Comparison of ENCODE assay signal across 8 mouse cellular contexts in the genomic region with DNA sequence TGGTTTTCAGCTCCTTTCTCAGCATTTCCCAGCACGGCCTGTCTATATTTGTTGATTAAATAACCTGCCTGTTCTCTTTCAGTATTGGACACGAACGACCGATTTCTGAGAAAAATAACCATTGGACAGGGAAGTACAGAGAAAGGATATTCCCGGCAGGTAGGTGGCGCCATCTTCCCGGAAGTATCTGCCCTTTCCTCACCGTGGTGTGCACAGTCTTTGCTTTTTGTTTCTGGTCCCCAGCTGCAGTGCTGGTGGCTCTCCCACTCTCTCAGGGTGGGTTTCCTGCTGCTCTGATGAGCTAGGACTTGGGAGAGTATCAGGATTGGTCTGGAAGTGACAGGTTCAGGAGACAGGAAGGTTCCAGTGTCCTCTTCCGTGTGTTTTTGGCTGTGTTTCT.
A peak's percentile ranks its signal among the peaks of the same experiment; 100 is the strongest.
DNase-seq lines count a peak whose midpoint lies in the region; ATAC-seq lines count a peak whose summit lies in the region.

No protein-coding gene starts in this region.

- DNase-seq in heart, adult 18-20 months, result peak; percentile 54 to 81
- DNase-seq in heart, postnatal 25 days (ENCODE audit: low spot score), result no peak
- DNase-seq in CD4-positive, CD25-positive, alpha-beta regulatory T cell, adult 2 months (ENCODE audit: low read depth, low spot score), result peak; percentile 55
- DNase-seq in c-Kit-positive CD71-negative TER-119-negative erythroid progenitor cells, embryonic 14.5 days (ENCODE audit: low read depth), result peak; percentile 9
- peak; percentile 4 to 74 for DNase-seq in frontal cortex, adult 2 months (ENCODE audit: extremely low spot score in 1 of 2, low spot score in 1 of 2)
- peak; percentile 11 to 60 for DNase-seq in layer of hippocampus, adult 18-20 months (ENCODE audit: low spot score in 2 of 2)
- DNase-seq in thymus, adult 18-20 months, result peak; percentile 10

- peak; percentile 74 for ATAC-seq in megakaryocyte, adult 5-6 weeks (ENCODE audit: poor library complexity, severe bottlenecking)

- intact Hi-C loops in heart, postnatal 25 days (cut with DNase I), result loop anchor here (2.0 to 5.0 kb wide), 3 partner anchors 39 to 291 kb away; no protein-coding TSS in a partner anchor
